Mouse (Mus musculus) frontal cortex, postnatal 10 days (tissue): ENCODE measurements around the gene Syt8.

Experiments used
- DNase-seq, 2 experiments: peaks; one replicate each; pipeline ENCODE4 v3.0.0; 2022; ENCODE audit warnings: low spot score in 2 of 2, mixed read lengths in 1 of 2

Gene Syt8

GRCm38 (mm10) chr7:142408686-142409085 lies 26.0 kb upstream of the Syt8 start:
- DNase-seq, result no peak

DNA sequence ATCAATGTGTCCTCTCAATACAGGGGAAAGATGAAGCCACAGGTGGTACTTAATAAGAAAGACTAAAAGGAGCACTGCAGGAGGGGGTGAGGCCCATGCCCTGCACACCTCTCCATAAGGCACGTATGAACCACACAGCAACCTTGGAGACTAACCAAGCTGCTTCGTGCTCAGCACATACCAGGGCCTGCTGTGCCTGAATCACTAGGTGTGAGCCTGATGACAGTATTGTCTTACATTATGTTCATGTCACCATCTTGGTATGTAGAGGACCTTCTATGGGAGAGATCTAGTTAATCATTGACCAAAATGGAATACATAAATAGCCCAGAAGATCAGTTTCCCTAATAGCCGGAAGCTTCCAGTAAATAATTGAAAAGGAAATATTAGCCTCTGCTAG lies 25.0 kb upstream of the Syt8 start:
- no peak for DNase-seq

DNA sequence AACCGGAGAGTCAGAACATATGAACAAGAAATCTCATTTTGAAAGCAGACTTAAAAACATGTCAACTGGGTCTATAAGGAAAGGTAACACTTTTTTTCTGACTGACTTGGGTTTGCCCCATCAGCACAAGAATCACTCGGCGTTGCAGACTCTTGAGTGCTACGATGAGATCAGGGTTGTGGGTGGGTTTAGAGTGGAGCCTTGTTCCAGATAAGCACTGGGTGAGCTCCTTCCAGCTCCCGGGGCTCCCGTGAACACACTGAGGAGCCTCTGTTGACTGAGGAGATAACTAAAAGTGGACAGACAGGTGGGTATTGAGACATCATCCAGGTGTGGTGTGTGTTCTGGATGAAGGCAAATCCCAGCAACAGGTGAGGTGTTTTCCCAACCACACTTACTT lies 21.4 kb upstream of the Syt8 start:
- DNase-seq, result no peak

GRCm38 (mm10) chr7:142415314-142415713 lies 19.3 kb upstream of the Syt8 start:
- DNase-seq, result no peak

- DNase-seq, result no peak
These were observed 18.4 kb upstream of the Syt8 start for GRCm38 (mm10) chr7:142416225-142416624.

- no peak for DNase-seq
These were observed 16.6 kb upstream of the Syt8 start for GRCm38 (mm10) chr7:142418027-142418426.

- no peak for DNase-seq
These were observed 16.0 kb upstream of the Syt8 start for GRCm38 (mm10) chr7:142418679-142419078.

DNA sequence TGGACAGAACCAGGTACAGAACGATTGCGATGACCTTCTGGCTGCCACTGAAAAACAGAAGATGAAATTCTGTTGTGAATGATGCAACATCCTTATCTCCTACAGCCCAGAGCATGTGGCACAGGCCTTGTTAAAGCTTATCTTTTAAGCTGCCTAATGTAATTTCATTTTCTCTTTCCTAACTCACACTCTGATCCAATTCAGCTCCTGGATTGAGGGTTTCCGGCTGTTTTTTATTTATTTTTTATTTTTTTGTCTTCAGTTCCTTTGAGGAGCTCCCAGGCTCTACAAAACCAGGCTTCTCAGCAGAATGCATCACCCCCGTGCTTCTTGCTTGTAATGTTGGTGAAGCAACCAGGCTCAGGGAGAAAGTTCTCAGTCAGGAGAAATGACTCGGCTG lies 14.8 kb upstream of the Syt8 start:
- no peak for DNase-seq

DNA sequence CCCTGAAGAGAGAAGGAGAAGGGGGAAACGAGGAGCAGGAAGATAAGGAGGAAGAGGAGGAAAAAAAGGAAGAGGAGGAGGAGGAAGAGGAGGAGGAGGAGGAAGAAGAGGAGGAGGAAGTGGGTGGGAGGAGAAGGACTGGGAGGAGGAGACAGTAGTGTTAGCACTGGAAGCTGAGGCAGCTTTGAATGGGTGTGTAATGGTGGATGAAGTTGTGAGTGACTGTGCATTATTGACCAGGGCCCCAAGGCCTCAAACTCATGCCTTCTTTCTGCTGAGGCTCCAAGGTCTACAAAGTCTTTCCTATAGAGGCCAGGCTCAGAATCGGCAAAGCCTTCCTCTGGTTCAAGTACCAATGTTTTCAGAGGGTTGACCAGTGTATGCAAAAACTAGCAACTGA lies 12.8 kb upstream of the Syt8 start:
- DNase-seq, result no peak

DNA sequence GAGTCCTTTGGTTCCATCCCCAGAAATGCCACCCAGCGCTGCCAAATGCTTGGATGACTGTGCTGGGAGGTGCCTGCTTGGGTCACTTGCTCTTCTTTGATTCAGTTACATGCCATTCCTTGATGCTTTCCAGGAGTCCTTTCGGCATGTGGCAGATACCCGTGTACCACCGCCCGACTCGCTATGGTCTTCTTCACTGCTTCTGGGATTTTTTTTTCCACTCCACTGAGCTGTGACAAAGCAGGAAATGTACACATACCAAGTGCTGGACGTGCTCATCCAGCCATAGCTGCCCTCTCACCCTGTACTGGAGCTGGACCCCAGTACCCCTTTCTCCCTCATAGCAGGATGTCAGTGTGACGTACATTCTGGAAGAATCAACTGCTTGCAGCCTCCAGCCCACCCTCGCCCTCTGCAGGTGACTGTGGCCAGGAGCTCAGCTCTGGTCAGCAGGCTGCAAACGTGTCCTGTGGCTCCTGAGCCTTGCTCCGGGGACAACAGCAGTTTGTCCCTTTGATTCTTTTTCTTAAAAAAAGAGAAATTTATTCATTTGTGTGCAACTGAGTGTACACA lies 8.9 kb upstream of the Syt8 start:
- no peak for DNase-seq

DNA sequence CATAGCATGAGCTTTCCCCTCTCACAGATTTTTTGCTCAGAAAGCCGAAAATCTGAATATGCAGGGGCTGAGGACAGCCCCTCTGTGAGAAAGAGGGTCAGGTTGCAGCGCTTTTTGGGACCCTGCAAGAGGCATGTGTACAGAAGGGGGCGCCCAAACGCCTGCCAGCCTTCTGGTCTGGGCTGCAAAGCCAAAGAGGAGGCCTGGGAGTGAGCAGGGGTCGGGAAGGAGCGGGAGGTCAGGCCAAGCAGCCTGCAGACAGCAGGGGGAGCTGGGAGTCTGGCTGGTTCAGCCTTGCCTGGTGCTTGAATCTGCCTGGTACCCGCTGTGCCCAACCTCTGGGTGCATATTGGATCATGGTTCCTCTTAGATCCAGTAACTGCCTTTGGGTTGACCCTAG lies 6.4 kb upstream of the Syt8 start:
- DNase-seq, result no peak

DNA sequence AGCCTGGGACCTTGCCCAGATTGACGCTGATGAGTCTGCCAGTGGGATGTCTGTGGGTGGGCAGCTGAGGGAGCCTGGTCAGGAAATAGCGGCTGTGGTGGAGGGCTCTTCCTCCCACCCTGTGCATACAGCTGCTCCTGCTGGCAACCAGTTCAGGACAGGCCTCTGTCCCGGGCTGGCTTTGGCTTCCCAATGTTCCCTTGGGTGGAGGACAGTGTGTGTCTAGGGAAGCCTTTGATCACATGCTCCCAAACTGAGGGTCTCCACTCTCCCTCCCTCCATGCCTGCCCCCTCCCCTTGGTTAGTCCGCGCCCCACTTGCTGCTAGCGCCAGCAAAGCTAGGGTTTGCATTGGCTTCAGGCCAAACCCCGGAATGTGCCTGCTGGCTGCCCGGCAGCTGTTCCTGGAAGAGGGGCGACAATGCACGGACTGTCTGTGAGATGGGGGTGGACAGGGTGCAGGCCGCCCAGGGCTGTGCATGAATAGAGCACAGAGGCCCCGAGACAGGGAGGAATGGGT lies 4.4 kb upstream of the Syt8 start:
- DNase-seq, result peak in 1 of 2 experiments; percentile 64

DNA sequence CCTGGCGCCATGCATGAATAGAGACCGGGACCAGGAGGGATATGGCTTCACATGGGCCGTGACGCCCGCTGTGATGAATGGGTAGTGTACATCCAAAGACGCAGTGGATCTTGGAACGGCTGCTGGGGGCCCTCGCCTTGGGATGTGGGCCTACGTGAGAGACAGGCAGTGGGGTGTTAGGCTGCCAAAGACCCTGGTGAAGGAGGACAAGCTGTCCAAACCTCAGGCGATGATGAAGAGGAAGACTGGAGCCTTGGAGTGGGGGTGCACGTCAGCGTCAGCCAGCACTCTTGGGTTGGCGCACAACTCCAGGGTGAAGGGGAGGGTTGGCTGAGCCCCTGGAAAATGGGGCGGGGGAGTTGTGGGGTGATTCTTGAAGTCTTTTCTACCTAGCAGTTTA lies 3.5 kb upstream of the Syt8 start:
- DNase-seq, result no peak

GRCm38 (mm10) chr7:142433623-142434022 lies 1.0 kb upstream of the Syt8 start:
- no peak for DNase-seq

- peak in 1 of 2 experiments; percentile 54 for DNase-seq
These were observed 874 bp downstream of the Syt8 start for GRCm38 (mm10) chr7:142435524-142435923.

GRCm38 (mm10) chr7:142437324-142437723 lies 2.7 kb downstream of the Syt8 start:
- no peak for DNase-seq

GRCm38 (mm10) chr7:142439966-142440365 lies 5.3 kb downstream of the Syt8 start:
- DNase-seq, result no peak

DNA sequence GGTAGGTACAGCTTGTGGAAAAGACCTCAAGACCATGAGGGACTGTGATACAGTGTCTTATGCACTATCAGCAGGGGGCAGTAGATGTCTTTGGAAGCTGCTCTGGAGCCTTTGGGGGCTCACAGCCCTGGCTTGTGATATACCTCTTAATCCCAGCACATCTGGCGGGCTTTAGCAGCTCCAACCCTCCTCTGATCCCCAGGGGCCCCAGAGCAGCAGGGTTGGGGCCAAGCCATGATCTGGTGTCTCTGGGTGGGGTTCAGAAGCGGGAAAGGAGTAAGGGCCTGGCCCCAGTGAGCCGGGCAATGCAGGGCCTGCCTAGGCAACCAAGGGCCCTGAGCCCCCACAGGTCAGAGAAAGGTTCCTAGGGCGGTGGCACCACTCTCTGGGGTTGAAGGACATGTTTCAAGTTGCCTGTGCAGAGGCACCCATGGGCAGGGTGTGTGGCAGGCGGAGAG lies 6.0 kb downstream of the Syt8 start:
- no peak for DNase-seq

DNA sequence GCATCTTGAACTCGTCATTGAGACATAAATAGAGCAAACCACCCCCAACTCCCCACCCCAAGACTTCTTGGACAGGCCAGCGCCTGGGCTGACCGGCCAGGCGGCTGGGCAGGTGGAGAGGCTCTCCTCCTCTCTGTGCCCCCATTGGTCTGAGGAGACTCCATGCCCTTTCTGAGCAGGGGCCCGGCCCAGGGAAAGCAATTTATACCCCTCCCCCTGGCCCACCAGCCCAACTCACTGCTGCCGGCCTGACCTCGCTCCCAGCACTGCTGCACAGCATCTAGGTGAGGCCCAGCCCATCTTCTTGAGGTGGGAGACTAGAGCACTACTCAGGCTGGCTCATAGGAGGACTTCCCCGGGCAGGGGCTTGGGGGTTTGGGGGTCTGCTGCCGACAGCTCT lies 6.9 kb downstream of the Syt8 start, which contains the start of gene Tnni2:
Tnni2 (plus strand) TSS at position 224 of the 400 bp plus-strand sequence.
- DNase-seq, result no peak

GRCm38 (mm10) chr7:142442081-142442907 lies 7.6 kb downstream of the Syt8 start:
- no peak for DNase-seq

DNA sequence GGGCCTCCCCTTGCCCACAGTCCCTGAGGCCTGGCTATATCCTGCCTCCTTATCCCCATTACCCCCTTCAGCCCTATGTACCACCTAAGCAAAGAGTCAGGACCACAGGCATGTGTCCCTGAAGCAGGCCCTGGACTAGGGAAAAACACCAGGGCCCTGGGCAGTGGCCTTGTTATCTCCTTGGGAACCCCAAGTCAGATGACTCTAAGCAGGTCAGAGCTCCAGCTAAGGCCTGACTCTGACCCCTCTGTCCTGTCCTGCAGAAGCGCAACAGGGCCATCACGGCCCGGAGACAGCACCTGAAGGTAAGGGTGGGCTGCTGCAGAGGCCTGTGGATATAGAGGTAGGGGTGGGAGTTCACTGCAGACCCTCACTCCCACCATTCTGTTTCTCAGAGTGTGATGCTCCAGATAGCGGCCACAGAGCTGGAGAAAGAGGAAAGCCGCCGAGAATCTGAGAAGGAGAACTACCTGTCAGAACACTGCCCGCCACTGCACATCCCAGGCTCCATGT lies 8.3 kb downstream of the Syt8 start:
- DNase-seq, result no peak

DNA sequence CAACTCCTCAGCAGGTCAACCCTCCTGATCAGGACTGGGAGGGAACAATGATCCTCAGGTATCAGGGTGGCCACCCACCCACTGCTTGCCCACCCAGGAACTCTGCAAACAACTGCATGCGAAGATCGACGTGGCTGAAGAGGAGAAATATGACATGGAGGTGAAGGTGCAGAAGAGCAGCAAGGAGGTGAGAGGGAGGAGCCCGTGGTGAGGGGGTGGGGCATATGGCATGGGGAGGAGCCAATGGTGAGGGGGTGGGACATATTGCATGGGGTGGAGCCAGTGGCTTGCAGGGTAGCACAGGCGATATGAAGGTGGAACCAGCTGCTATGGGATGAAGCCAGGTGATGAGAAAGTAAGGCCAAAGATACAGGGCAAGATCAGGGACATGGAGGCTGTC lies 8.8 kb downstream of the Syt8 start:
- DNase-seq, result no peak

GRCm38 (mm10) chr7:142444171-142444570 lies 9.5 kb downstream of the Syt8 start:
- no peak for DNase-seq
